Mouse (Mus musculus): ENCODE measurements around the gene Ppip5k2. TPM values are rescaled to one million over a fixed set of nuclear protein-coding genes. Genes with fewer than 3 reads are reported as not detected.
A peak's percentile ranks its signal among the peaks of the same experiment; 100 is the strongest.

The Ppip5k2 gene
- polyA plus RNA-seq, 1 experiment from 2014 or later, result 11.1 TPM

DNA sequence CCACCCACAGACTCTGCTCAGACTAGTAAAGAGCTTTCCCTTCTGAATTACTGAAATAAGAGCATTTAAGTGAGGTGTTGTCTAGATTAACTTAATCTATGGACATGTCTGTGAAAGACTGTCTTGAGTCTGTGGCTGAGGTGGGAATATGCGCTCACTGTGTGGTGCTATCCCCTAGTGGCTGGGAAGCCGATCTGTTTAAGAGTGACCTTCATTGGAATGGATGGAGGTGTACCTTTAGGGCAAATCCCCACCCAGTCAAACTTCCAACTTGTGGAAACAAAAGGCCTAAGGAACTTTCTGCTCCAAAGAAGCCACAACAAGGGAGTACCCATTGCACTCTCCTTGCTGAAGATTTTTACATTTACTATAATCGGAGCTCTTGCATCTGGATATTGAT lies 23.9 kb upstream of the Ppip5k2 start:
- TF ChIP-seq CTCF (IDR thresholded peaks at IDR 0.05; ENCODE audit: low read depth) (no peak), EP300 (optimal IDR thresholded peaks at IDR 0.05) (no peak)
- 83% methylated on average over 3 of the region's 3 CpGs for WGBS
- H3K9me3 ChIP-seq (ENCODE audit: control insufficient read depth, low read length), result no peaks in the 10 kb centered on the region
- H3K27me3 ChIP-seq (ENCODE audit: control insufficient read depth, insufficient read depth, low read length), result no peaks in the 10 kb centered on the region
- H3K27ac ChIP-seq (replicated peaks), result no peak overlapping the region
- no peak for ATAC-seq (ENCODE audit: low FRiP score, low TSS enrichment)
- H3K9ac ChIP-seq (ENCODE audit: low read length), result no peak overlapping the region
- no peak for DNase-seq (ENCODE audit: low spot score)
- H3K36me3 ChIP-seq (ENCODE audit: control insufficient read depth, insufficient read depth, low read length), result no peaks in the 10 kb centered on the region
- no peaks in the 10 kb centered on the region for H3K4me1 ChIP-seq (replicated peaks; ENCODE audit: control insufficient read depth, insufficient read depth)
- H3K4me3 ChIP-seq (ENCODE audit: low read depth, low read length), result no peak overlapping the region
- no peak overlapping the region for H3K4me2 ChIP-seq (replicated peaks; ENCODE audit: low read depth)

DNA sequence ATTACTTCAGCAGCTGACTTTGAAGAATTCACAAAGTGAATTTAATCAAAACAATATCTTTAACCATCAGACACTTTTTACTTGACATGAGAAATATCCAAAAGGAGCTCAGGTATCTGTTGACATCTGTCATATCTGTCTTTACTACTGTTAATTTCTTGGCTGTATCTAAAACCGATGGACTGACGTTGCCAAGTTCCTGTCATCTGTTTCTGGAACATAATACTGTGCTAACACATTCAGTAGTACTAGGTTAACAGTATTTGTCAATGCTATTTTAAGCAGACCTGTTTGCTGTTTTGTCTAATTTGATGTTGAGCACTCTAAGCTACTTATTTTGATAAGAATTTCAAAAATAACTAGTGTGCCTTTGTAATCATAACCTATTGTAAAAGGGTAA lies 18.3 kb upstream of the Ppip5k2 start:
- no peaks in the 10 kb centered on the region for H3K4me1 ChIP-seq (replicated peaks; ENCODE audit: control insufficient read depth, insufficient read depth)
- no peaks in the 10 kb centered on the region for H3K27me3 ChIP-seq (ENCODE audit: control insufficient read depth, insufficient read depth, low read length)
- no peak overlapping the region for H3K4me2 ChIP-seq (replicated peaks; ENCODE audit: low read depth)
- H3K4me3 ChIP-seq (ENCODE audit: low read depth, low read length), result no peak overlapping the region
- TF ChIP-seq EP300 (optimal IDR thresholded peaks at IDR 0.05), result no peak
- no peak for TF ChIP-seq CTCF (IDR thresholded peaks at IDR 0.05; ENCODE audit: low read depth)
- H3K9ac ChIP-seq (ENCODE audit: low read length), result no peak overlapping the region
- H3K36me3 ChIP-seq (ENCODE audit: control insufficient read depth, insufficient read depth, low read length), result no peaks in the 10 kb centered on the region
- DNase-seq (ENCODE audit: low spot score) (no peak), ATAC-seq (ENCODE audit: low FRiP score, low TSS enrichment) (no peak)
- 85% methylated on average over 2 of the region's 2 CpGs for WGBS
- no peak overlapping the region for H3K27ac ChIP-seq (replicated peaks)
- no peaks in the 10 kb centered on the region for H3K9me3 ChIP-seq (ENCODE audit: control insufficient read depth, low read length)

DNA sequence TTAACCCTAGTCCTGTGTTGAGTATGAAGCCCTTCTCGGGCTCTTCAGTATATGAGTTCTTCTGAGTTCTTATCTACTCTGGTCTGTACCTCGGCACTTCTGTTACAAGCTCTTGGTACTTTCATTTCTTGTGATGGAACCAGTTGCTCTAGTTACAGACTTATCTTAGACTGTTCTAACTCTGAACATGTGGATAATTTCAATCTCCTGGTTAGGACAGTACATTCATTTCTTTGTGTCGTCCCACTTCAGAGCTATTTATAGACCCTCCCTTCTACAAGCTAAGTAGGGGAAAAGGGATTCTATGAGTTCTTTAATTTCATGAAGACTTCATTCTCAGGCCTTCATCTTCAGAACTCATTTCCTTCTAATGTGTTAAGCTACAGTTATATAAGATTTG lies 17.5 kb upstream of the Ppip5k2 start:
- Histone ChIP-seq H3K4me2 (replicated peaks; ENCODE audit: low read depth) (no peak overlapping the region), H3K4me3 (ENCODE audit: low read depth, low read length) (no peak overlapping the region), H3K36me3 (ENCODE audit: control insufficient read depth, insufficient read depth, low read length) (no peaks in the 10 kb centered on the region), H3K27me3 (ENCODE audit: control insufficient read depth, insufficient read depth, low read length) (no peaks in the 10 kb centered on the region), H3K4me1 (replicated peaks; ENCODE audit: control insufficient read depth, insufficient read depth) (no peaks in the 10 kb centered on the region), H3K27ac (replicated peaks) (no peak overlapping the region), H3K9me3 (ENCODE audit: control insufficient read depth, low read length) (no peaks in the 10 kb centered on the region), H3K9ac (ENCODE audit: low read length) (no peak overlapping the region)
- ATAC-seq (ENCODE audit: low FRiP score, low TSS enrichment) (no peak), DNase-seq (ENCODE audit: low spot score) (no peak)
- no peak for TF ChIP-seq EP300 (optimal IDR thresholded peaks at IDR 0.05)
- TF ChIP-seq CTCF (IDR thresholded peaks at IDR 0.05; ENCODE audit: low read depth), result no peak
- WGBS, result 72% methylated on average over 3 of the region's 3 CpGs

DNA sequence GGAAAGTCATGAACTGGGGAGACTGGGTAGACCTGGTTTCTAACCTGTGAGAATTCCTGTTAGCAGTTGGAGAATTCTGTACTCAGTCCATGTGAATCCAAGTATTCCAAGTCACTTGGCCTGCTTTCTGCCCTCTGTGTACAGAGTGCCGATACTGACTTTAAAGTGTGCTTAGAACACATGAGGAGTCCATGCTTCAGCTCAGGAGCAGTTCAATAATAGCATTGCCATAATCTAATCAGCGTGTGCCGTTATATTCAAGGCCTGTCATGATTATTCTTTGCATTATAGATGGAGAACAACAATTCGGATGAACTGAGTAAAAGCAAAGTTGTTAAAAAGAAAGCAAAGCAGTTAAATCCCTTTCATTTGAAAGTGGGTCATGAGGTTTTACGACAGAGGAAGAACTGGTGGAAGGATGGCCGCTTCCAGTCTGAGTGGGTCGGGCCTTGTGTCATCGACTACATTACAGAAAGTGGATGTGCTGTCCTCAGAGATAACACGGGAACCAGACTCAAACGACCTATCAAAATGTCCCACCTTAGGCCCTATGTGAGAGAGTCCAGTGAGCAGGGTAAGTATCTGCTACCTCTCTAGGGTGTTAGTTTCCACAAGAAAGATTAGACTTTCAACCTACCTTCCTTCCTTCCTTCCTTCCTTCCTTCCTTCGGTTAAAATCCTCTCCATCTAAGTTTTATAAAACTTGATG lies 15.6 kb upstream of the Ppip5k2 start:
- TF ChIP-seq EP300 (optimal IDR thresholded peaks at IDR 0.05) (no peak), CTCF (IDR thresholded peaks at IDR 0.05; ENCODE audit: low read depth) (no peak)
- Histone ChIP-seq H3K9me3 (ENCODE audit: control insufficient read depth, low read length) (no peaks in the 10 kb centered on the region), H3K27ac (replicated peaks) (no peak overlapping the region), H3K9ac (ENCODE audit: low read length) (no peak overlapping the region), H3K27me3 (ENCODE audit: control insufficient read depth, insufficient read depth, low read length) (no peaks in the 10 kb centered on the region), H3K36me3 (ENCODE audit: control insufficient read depth, insufficient read depth, low read length) (no peaks in the 10 kb centered on the region), H3K4me2 (replicated peaks; ENCODE audit: low read depth) (no peak overlapping the region), H3K4me1 (replicated peaks; ENCODE audit: control insufficient read depth, insufficient read depth) (no peaks in the 10 kb centered on the region), H3K4me3 (ENCODE audit: low read depth, low read length) (no peak overlapping the region)
- ATAC-seq (ENCODE audit: low FRiP score, low TSS enrichment) (no peak), DNase-seq (ENCODE audit: low spot score) (no peak)
- WGBS, result 88% methylated on average over 11 of the region's 11 CpGs

DNA sequence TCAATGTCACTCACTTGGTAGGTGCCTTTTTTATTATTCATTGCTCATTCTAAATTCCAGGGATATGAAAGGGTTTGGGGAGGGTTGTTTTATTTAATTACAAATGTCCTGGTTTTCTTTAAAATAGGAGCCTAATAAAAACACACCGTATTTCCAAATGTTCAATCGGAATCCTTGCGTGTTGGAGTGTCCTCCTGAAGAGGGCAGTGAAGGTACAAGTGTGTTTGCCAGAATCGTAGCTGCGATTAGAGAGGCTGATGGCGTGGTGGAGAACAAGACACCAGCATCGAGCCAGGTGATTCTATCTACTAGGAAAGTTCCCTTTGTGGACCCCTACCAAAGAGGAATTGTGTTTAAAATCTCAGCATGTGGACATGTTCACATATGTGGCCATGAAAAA lies 14.7 kb upstream of the Ppip5k2 start:
- no peaks in the 10 kb centered on the region for H3K9me3 ChIP-seq (ENCODE audit: control insufficient read depth, low read length)
- H3K27me3 ChIP-seq (ENCODE audit: control insufficient read depth, insufficient read depth, low read length), result no peaks in the 10 kb centered on the region
- DNase-seq (ENCODE audit: low spot score), result no peak
- no peak overlapping the region for H3K27ac ChIP-seq (replicated peaks)
- no peak for TF ChIP-seq EP300 (optimal IDR thresholded peaks at IDR 0.05)
- peak; percentile 35 for TF ChIP-seq CTCF (IDR thresholded peaks at IDR 0.05; ENCODE audit: low read depth)
- H3K9ac ChIP-seq (ENCODE audit: low read length), result no peak overlapping the region
- no peaks in the 10 kb centered on the region for H3K36me3 ChIP-seq (ENCODE audit: control insufficient read depth, insufficient read depth, low read length)
- ATAC-seq (ENCODE audit: low FRiP score, low TSS enrichment), result no peak
- WGBS, result 74% methylated on average over 7 of the region's 7 CpGs
- no peak overlapping the region for H3K4me3 ChIP-seq (ENCODE audit: low read depth, low read length)
- no peaks in the 10 kb centered on the region for H3K4me1 ChIP-seq (replicated peaks; ENCODE audit: control insufficient read depth, insufficient read depth)
- H3K4me2 ChIP-seq (replicated peaks; ENCODE audit: low read depth), result no peak overlapping the region

DNA sequence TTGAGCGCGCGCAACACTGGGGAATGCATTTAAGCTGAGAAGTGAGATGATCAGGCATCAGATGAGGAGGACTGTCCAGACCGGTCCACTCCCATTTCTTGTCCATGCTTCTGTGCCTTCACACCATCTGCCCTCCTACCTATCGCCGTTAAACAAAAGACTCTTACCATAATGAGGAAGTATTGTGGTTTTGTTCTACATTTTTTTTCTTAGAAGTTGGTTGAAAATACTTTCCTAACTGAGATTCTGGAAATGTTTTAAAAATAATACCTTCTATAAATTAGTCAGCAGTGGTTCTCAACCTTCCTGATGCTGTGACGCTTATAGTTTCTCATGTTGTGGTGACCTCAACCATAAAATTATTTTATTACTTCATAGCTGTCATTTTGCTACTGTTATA lies 11.5 kb upstream of the Ppip5k2 start:
- Histone ChIP-seq H3K4me3 (ENCODE audit: low read depth, low read length) (no peak overlapping the region), H3K27me3 (ENCODE audit: control insufficient read depth, insufficient read depth, low read length) (no peaks in the 10 kb centered on the region), H3K9ac (ENCODE audit: low read length) (no peak overlapping the region), H3K27ac (replicated peaks) (no peak overlapping the region), H3K9me3 (ENCODE audit: control insufficient read depth, low read length) (no peaks in the 10 kb centered on the region), H3K4me1 (replicated peaks; ENCODE audit: control insufficient read depth, insufficient read depth) (no peaks in the 10 kb centered on the region), H3K36me3 (ENCODE audit: control insufficient read depth, insufficient read depth, low read length) (no peaks in the 10 kb centered on the region; the same call in 1 of the 2 replicates), H3K4me2 (replicated peaks; ENCODE audit: low read depth) (no peak overlapping the region)
- TF ChIP-seq CTCF (IDR thresholded peaks at IDR 0.05; ENCODE audit: low read depth), result no peak
- no peak for DNase-seq (ENCODE audit: low spot score)
- 93% methylated on average over 7 of the region's 7 CpGs for WGBS
- no peak for ATAC-seq (ENCODE audit: low FRiP score, low TSS enrichment)
